Comparison of ENCODE assay signal across 1 mouse cellular context in the genomic region with DNA sequence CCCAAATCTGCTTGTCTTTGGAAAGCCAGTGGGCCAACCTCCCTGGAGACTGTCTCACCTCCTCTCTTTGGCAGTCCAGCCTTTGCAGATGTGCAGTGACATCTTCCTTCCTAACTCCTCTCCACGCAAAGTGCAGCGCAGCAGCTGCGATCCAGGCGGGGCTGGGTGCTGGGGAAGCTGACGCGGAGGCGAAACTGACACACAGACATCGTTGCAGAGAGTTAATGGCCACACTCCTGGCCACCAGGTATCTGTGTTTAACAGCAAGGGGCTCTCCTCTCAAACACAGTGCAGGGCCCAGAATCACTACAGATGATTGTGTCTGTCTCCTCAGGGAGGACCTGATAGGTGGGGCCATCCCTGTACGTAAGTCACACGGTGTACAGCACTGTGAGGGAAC.
A peak's percentile ranks its signal among the peaks of the same experiment; 100 is the strongest.
TF ChIP-seq lines count a peak whose summit lies in the region.

No protein-coding gene starts in this region.

TF ChIP-seq in MEL, 35 proteins besides CTCF, POLR2A, EP300 and RAD21:
- TF ChIP-seq ZKSCAN1 (IDR thresholded peaks at IDR 0.05; ENCODE audit: low read depth, low read length) (no peak), E2F4 (IDR thresholded peaks at IDR 0.05; ENCODE audit: borderline replicate concordance, low read depth, low read length) (no peak), MAX (IDR thresholded peaks at IDR 0.05; ENCODE audit: low read length) (no peak), ZC3H11A (IDR thresholded peaks at IDR 0.05; ENCODE audit: low read depth, low read length) (no peak), KAT2A (conservative IDR thresholded peaks at IDR 0.05; ENCODE audit: low read depth, low read length) (no peak), POLR2AphosphoS2 (IDR thresholded peaks at IDR 0.05; ENCODE audit: low read length) (0 out of 2 replicates have a peak, but pooled peaks have one; percentile 41), ETS1 (IDR thresholded peaks at IDR 0.05; ENCODE audit: low read depth, low read length) (no peak)
